Mouse (Mus musculus) megakaryocyte, embryonic 14.5 days (primary cell): ENCODE measurements around the gene Shoc2. TPM values are rescaled to one million over a fixed set of nuclear protein-coding genes. Genes with fewer than 3 reads are reported as not detected.

Source experiments
- H3K27me3 ChIP-seq: replicated peaks from 2 replicates; pipeline ENCODE3; 2012; ENCODE audit warnings: inconsistent platforms
- H3K36me3 ChIP-seq: replicated peaks from 2 replicates; pipeline ENCODE3; 2012; ENCODE audit warnings: low read length, inconsistent platforms, mixed read lengths
- H3K4me1 ChIP-seq: 2 replicates; pipeline ENCODE4 v1.6.1; 2012; ENCODE audit warnings: inconsistent platforms
- H3K4me3 ChIP-seq: replicated peaks from 2 replicates; pipeline ENCODE3; 2012; ENCODE audit warnings: moderate library complexity, mild to moderate bottlenecking, inconsistent platforms
- H3K9me3 ChIP-seq: 2 replicates; pipeline ENCODE4 v1.6.1; 2012; ENCODE audit warnings: inconsistent platforms
- FLI1 ChIP-seq: IDR thresholded peaks from 2 replicates; pipeline ENCODE4 v1.6.1; 2012; ENCODE audit warnings: low read length, inconsistent platforms, mixed read lengths
- GATA1 ChIP-seq: IDR thresholded peaks from 3 replicates; pipeline ENCODE4 v1.6.1; 2012; ENCODE audit warnings: mixed read lengths, low read length, inconsistent platforms, borderline replicate concordance
- polyA plus RNA-seq: library from polyadenylated mRNA; stranded (reverse); fragments of >175 nt; gene quantifications from 2 replicates; pipeline ENCODE4 v1.2.3, GENCODE M21; 2012; ENCODE audit warnings: low replicate concordance; ENCODE audit not compliant: insufficient read depth

Gene Shoc2
- polyA plus RNA-seq, 1 experiment: 1.6 TPM

GRCm38 (mm10) chr19:53964910-53965633 is 21.0 kb downstream of the Shoc2 start:
- H3K36me3 ChIP-seq: peaks cover 17% of the 10 kb centered on the region
- no peaks in the 10 kb centered on the region for H3K9me3 ChIP-seq
- H3K4me3 ChIP-seq: no peak overlapping the region
- peaks cover 26% of the 10 kb centered on the region for H3K4me1 ChIP-seq
- TF ChIP-seq GATA1 (no peak), FLI1 (no peak)
- no peaks in the 10 kb centered on the region for H3K27me3 ChIP-seq

DNA sequence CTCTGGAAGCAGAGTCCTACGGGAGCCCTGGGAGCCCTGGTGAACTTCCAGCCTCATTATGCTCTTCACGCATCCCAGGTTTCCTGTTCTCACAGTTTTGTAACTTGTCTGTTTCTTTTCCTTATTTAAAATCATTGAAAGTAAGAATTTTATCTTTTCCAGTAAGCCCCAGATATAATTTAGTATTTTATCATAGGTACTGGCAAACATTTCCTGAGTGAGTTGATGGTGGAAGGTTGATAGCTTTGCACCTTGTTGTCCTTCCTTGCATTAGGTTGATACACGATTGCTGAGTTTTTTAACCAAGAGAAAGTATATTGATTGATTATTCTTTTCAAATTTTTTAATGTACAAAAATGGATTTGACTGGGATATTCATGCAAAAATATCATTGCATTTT is 25.1 kb downstream of the Shoc2 start:
- Histone ChIP-seq H3K27me3 (no peaks in the 10 kb centered on the region), H3K9me3 (no peaks in the 10 kb centered on the region), H3K4me3 (no peak overlapping the region), H3K4me1 (peaks cover 46% of the 10 kb centered on the region), H3K36me3 (peaks cover 5% of the 10 kb centered on the region)
- TF ChIP-seq GATA1 (no peak), FLI1 (no peak)

- H3K4me3 ChIP-seq: peak overlapping the region; percentile 88
- H3K4me1 ChIP-seq: peaks cover 53% of the 10 kb centered on the region
- H3K27me3 ChIP-seq: no peaks in the 10 kb centered on the region
- H3K9me3 ChIP-seq: no peaks in the 10 kb centered on the region
- TF ChIP-seq FLI1: no peak
- no peak; the same call in 2 of the 3 replicates for TF ChIP-seq GATA1
- peaks cover 16% of the 10 kb centered on the region for H3K36me3 ChIP-seq
Observed at GRCm38 (mm10) chr19:53971938-53972337, 27.8 kb downstream of the Shoc2 start.

DNA sequence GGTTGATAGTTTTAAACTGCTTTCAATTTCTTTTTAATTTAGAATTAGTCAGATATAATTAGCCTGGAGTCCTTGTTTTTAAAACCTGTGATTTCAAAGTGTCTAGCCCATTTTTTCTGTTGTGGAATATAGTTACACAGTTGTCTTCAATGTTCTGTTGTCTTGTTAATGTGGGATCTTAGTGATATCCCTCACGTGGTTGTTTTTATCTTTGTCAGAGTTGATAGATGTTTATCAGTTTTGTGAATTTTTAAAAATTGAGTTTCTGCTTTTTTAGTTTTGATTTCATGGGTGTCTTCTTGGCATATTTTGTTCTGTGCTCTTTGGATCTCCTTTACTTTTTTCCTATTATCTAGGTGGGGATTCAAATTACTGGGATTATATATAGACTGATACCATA is 29.6 kb downstream of the Shoc2 start:
- peaks cover 23% of the 10 kb centered on the region for H3K36me3 ChIP-seq
- no peaks in the 10 kb centered on the region for H3K9me3 ChIP-seq
- peaks cover 57% of the 10 kb centered on the region for H3K4me1 ChIP-seq
- H3K4me3 ChIP-seq: no peak overlapping the region
- TF ChIP-seq GATA1 (no peak), FLI1 (no peak)
- H3K27me3 ChIP-seq: no peaks in the 10 kb centered on the region

GRCm38 (mm10) chr19:53982041-53982440 is 37.9 kb downstream of the Shoc2 start:
- Histone ChIP-seq H3K4me3 (peak overlapping the region; percentile 67), H3K36me3 (peaks cover 9% of the 10 kb centered on the region), H3K27me3 (no peaks in the 10 kb centered on the region), H3K4me1 (peaks cover 39% of the 10 kb centered on the region), H3K9me3 (no peaks in the 10 kb centered on the region)
- no peak for TF ChIP-seq FLI1

DNA sequence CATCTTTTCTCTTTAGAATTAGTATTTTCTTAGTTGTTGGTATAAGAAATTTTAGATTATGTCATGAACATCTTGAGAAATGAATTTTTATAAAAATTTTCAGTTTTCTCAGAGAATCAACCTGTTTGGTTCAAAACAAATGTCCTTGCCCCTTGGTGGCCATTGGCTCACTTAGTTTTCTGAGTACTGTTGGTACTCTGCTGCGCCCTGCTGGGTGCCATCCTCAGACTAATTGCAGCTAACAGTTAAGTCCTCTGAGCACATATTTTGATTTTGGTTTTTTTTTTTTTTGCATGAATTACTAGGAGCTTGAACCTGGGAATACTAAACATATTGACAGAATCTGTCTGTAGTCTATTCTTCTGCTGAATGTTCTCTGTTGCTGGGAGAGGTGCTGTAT is 39.2 kb downstream of the Shoc2 start:
- Histone ChIP-seq H3K4me1 (peaks cover 41% of the 10 kb centered on the region), H3K9me3 (no peaks in the 10 kb centered on the region), H3K4me3 (no peak overlapping the region), H3K27me3 (no peaks in the 10 kb centered on the region), H3K36me3 (peaks cover 16% of the 10 kb centered on the region)
- TF ChIP-seq FLI1 (no peak), GATA1 (no peak)

DNA sequence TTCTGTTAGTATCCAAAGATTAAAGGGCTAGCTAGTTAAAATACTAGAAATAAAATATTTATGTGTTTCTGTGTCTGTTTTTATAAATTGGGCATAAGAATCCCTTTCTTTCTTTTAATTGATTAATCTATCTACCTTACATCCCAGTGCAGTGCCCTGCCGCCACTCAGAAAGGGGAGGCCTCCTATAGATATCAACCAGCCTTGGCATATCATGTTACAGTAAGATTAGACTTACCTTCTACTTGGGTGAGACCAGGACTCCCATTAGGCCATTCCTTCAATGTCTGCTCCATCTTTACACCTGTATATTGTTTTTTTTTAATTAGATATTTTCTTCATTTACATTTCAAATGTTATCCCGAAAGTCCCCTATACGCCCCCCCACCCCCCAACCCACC is 40.5 kb downstream of the Shoc2 start:
- Histone ChIP-seq H3K9me3 (no peaks in the 10 kb centered on the region), H3K27me3 (no peaks in the 10 kb centered on the region), H3K4me1 (peaks cover 31% of the 10 kb centered on the region), H3K36me3 (peaks cover 20% of the 10 kb centered on the region), H3K4me3 (no peak overlapping the region)
- TF ChIP-seq GATA1: no peak
- TF ChIP-seq FLI1: no peak

DNA sequence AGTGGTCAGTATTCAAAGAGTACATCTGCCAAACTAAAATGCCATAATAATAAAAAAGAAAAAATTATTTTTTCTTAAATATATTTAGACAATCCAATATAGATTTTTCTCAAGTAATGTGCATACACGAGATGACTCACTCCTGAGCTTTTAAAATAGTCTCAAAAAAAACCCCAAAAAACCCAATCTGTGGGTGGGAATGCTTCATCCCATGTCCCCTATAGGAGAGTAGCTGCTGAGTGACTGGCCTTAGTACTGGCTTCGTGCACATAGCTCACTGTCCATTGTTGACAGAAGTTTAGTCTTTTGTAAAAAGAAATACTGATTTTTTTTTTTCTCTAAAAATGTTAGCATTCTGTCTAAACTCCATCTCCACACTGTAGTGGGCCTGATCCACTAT is 46.4 kb downstream of the Shoc2 start:
- no peak for TF ChIP-seq GATA1
- no peak for TF ChIP-seq FLI1
- Histone ChIP-seq H3K27me3 (no peaks in the 10 kb centered on the region), H3K9me3 (no peaks in the 10 kb centered on the region), H3K4me3 (no peak overlapping the region), H3K4me1 (peaks cover 26% of the 10 kb centered on the region), H3K36me3 (peaks cover 36% of the 10 kb centered on the region)

- TF ChIP-seq FLI1 (no peak), GATA1 (no peak)
- Histone ChIP-seq H3K4me1 (peaks cover 15% of the 10 kb centered on the region; the same call in 1 of the 2 replicates), H3K36me3 (peaks cover 27% of the 10 kb centered on the region), H3K4me3 (no peak overlapping the region), H3K9me3 (no peaks in the 10 kb centered on the region), H3K27me3 (no peaks in the 10 kb centered on the region)
Observed at GRCm38 (mm10) chr19:53993860-53994259, 49.8 kb downstream of the Shoc2 start.

GRCm38 (mm10) chr19:53994276-53994675 is 50.2 kb downstream of the Shoc2 start:
- Histone ChIP-seq H3K4me3 (no peak overlapping the region), H3K9me3 (no peaks in the 10 kb centered on the region), H3K27me3 (no peaks in the 10 kb centered on the region), H3K36me3 (peaks cover 24% of the 10 kb centered on the region), H3K4me1 (peaks cover 15% of the 10 kb centered on the region; the same call in 1 of the 2 replicates)
- no peak for TF ChIP-seq FLI1
- TF ChIP-seq GATA1: no peak

DNA sequence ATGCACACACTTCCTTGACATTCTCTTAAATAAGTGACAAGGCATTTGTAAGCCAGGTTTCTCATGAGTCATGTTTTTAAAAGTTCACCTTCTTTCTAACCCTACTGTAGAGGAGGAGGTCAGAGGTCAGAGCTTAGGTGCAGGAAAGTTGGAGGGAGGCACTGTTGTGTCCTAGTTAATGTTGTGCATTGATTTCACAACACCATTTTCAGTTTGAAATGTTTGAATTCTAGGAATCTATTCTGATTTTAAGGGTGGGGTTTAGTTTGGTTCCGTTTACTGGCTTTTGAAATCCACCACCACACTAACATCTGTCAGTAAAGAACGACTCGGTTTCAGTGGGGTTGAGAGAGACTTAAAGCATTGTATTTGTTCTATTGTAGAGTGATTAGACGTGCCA is 66.9 kb downstream of the Shoc2 start:
- Histone ChIP-seq H3K4me1 (peaks cover 32% of the 10 kb centered on the region), H3K27me3 (no peaks in the 10 kb centered on the region), H3K9me3 (no peaks in the 10 kb centered on the region), H3K36me3 (peaks cover 19% of the 10 kb centered on the region), H3K4me3 (no peak overlapping the region)
- TF ChIP-seq FLI1 (no peak), GATA1 (no peak)
